Mouse (Mus musculus): ENCODE results near the gene Nkx6-2.
A peak's percentile ranks its signal among the peaks of the same experiment; 100 is the strongest.

Nkx6-2 gene

GRCm38 (mm10) chr7:139566533-139566932 lies 16.1 kb downstream of the Nkx6-2 start:
- no peak for DNase-seq

- no peak for DNase-seq
Measured at GRCm38 (mm10) chr7:139565998-139566397, 16.6 kb downstream of the Nkx6-2 start.

- DNase-seq = no peak
Measured at GRCm38 (mm10) chr7:139564161-139564560, 18.4 kb downstream of the Nkx6-2 start.

GRCm38 (mm10) chr7:139563425-139563824 lies 19.2 kb downstream of the Nkx6-2 start:
- DNase-seq = no peak

- DNase-seq = no peak
Measured at GRCm38 (mm10) chr7:139559659-139560058, 22.9 kb downstream of the Nkx6-2 start.

GRCm38 (mm10) chr7:139556746-139557526 lies 25.7 kb downstream of the Nkx6-2 start:
- no peak for DNase-seq

GRCm38 (mm10) chr7:139556331-139556730 lies 26.3 kb downstream of the Nkx6-2 start:
- no peak for DNase-seq

GRCm38 (mm10) chr7:139551519-139551918 lies 31.1 kb downstream of the Nkx6-2 start:
- DNase-seq = no peak

GRCm38 (mm10) chr7:139550086-139550783 lies 32.4 kb downstream of the Nkx6-2 start:
- no peak for DNase-seq

GRCm38 (mm10) chr7:139547325-139547724 lies 35.3 kb downstream of the Nkx6-2 start:
- DNase-seq = no peak

- peak; percentile 54 for DNase-seq
Measured at GRCm38 (mm10) chr7:139544706-139545625, 37.6 kb downstream of the Nkx6-2 start.

GRCm38 (mm10) chr7:139541422-139541821 lies 41.2 kb downstream of the Nkx6-2 start:
- DNase-seq = no peak

GRCm38 (mm10) chr7:139540601-139541000 lies 42.0 kb downstream of the Nkx6-2 start:
- peak; percentile 28 for DNase-seq

- DNase-seq = peak; percentile 53
Measured at GRCm38 (mm10) chr7:139538541-139538940, 44.1 kb downstream of the Nkx6-2 start.

GRCm38 (mm10) chr7:139537831-139538230 lies 44.8 kb downstream of the Nkx6-2 start:
- DNase-seq = no peak

GRCm38 (mm10) chr7:139536831-139537230 lies 45.8 kb downstream of the Nkx6-2 start:
- no peak for DNase-seq

- no peak for DNase-seq
Measured at GRCm38 (mm10) chr7:139536331-139536730, 46.3 kb downstream of the Nkx6-2 start.

GRCm38 (mm10) chr7:139531428-139531801 lies 51.2 kb downstream of the Nkx6-2 start:
- DNase-seq = no peak

- DNase-seq = no peak
Measured at GRCm38 (mm10) chr7:139530591-139531427, 51.8 kb downstream of the Nkx6-2 start.

Data from right cerebral cortex, adult 18-20 months (tissue).